Mouse (Mus musculus): ENCODE data around the gene Rpn1.
"Not testable (repeated sequence)": the region's sequence is repeated elsewhere in the genome, so short reads cannot be mapped to it uniquely, and the experiment has no call there.

The Rpn1 gene

GRCm38 (mm10) chr6:88119309-88119708 is 35.0 kb downstream of the Rpn1 start:
- DNase-seq (ENCODE audit: low spot score in 2 of 2) = no peak

GRCm38 (mm10) chr6:88120813-88121212 is 36.5 kb downstream of the Rpn1 start:
- no peak for DNase-seq (ENCODE audit: low spot score in 2 of 2)

DNA sequence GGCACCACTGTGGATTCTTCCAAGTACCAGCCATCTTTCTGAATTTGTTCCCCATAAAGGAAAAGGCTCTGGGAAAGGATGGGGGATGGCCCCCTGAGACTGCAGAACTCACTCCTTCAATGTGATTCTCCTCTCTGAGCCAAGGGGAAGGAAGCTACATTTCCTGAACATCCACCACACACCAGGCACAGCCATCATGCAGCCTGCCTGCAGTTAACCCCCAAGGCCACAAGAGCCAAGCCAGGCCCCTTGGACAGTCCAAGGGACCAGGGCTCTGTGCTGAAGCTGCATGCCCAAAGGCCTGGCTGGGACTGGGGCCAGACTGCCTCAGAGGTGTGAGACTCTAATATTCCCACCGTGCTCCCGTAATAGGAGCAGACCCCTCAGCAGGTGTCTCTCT is 37.5 kb downstream of the Rpn1 start:
- DNase-seq (ENCODE audit: low spot score in 2 of 2) = no peak

DNA sequence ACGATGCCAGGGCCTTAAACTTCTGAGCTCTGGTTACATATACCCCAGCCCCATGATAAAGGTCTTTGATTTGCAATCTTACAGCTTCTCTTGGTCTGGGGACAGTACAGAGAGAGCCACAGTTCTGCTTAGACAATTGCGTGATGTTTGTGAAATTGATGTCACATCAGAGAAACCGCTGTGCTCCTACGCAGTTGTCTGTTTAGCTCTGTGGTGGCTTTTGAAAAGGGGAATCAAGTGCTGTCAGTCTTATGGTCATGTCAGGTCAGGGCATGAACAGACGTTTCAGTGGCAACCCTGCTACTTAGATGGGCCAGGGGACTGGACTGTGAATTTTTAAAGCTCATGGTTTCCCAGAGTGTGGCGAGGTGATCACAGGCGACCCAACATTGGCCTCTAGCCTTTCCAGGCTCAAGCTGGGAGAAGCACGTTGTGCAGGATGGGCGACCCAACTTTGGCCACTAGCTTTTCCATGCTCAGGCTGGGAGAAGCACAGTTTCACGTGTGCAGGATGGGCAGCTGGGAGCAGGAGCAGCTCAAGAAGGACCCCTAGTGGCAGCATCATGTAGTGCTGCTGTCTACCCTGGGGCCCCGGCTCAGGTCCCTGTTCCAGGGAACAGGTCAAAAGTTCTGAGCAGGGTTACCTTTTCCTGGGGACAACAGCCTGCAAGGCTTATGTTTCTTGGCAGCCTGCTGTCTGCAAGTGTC is 39.0 kb downstream of the Rpn1 start:
- no peak for DNase-seq (ENCODE audit: low spot score in 2 of 2)

DNA sequence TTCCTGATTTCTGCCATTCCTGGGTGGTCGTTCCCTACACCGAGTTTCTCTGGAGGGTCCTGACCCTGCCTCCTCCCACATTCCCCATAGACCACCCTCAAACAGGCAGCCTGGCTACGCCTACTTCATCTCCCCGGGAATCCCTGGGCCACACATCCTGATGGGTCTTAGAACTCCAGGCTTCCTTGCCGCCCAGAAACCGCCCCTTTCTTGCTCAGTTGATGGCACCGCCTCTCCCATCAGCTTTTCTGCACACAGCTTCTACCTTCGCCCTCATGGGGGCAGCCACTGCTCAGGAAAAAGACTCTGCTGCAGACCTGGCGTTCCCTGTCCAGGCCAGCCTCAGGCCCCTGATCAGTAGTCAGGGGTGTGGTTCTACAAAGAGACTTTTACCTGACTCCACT is 39.6 kb downstream of the Rpn1 start:
- peak in 1 of 2 experiments; percentile 54 for DNase-seq (ENCODE audit: low spot score in 2 of 2)

DNA sequence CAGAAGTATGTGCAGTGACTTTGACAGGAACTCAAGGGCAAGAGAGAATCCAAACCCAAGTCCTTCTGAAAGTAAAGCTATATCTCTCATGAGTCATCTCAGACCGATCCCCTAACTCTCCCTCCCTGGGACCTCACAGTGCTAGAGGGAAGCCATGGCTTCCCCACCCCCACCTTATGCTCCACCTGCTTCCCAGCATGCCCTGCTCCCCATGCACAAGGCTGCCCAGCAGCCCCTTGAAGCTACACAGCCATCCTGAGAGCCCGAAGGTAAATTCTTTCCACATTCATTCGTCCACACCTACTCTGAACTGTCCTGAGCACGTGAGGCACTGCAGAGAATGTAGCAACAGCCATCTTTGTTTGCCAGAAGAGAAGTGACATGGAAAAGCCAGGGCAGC is 40.3 kb downstream of the Rpn1 start:
- DNase-seq (ENCODE audit: low spot score in 2 of 2) = no peak

DNA sequence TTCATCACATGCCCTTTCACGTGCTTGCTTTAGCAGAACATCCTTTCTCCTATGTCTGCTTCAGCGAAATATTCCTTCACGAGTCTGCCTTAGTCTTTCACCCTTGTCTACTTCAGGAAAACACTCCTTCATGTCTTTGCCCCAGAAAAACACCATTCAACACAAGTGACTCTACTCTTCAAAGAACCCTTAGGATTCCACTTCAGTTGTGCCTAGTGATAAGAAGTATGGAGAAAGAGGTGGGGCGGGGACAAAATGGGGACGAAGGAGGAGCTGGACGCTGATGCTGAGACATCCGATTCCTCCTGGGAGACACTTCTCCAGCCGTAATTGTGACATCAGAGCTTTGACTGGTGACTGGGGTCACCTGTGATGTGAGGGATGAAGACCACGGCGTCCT is 41.5 kb downstream of the Rpn1 start:
- DNase-seq (ENCODE audit: low spot score in 2 of 2) = not testable (repeated sequence)

GRCm38 (mm10) chr6:88131521-88131920 is 47.2 kb downstream of the Rpn1 start:
- no peak for DNase-seq (ENCODE audit: low spot score in 2 of 2)

DNA sequence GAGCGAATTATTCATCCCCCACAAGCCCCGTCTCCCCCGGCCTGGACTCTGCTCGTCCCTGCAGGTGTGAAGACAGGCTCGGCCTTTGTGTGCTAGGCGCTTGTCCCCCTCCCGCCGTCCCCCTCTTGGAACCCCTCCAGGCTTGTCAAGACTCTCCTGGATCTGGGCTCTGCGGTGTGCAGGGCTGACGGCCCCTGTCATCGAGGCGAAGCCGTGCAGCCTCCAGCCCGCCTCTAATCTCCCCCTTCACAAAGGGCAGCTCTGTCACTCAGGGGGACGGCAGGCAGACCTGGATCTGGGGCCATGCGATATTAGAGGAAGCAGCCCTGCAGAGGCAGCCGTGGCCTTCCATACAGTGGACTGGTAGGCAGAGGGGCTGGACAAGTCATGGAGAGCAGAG is 47.8 kb downstream of the Rpn1 start:
- DNase-seq (ENCODE audit: low spot score in 2 of 2) = no peak

GRCm38 (mm10) chr6:88133061-88133460 is 48.8 kb downstream of the Rpn1 start:
- no peak for DNase-seq (ENCODE audit: low spot score in 2 of 2)

GRCm38 (mm10) chr6:88133878-88134277 is 49.6 kb downstream of the Rpn1 start:
- no peak for DNase-seq (ENCODE audit: low spot score in 2 of 2)

DNA sequence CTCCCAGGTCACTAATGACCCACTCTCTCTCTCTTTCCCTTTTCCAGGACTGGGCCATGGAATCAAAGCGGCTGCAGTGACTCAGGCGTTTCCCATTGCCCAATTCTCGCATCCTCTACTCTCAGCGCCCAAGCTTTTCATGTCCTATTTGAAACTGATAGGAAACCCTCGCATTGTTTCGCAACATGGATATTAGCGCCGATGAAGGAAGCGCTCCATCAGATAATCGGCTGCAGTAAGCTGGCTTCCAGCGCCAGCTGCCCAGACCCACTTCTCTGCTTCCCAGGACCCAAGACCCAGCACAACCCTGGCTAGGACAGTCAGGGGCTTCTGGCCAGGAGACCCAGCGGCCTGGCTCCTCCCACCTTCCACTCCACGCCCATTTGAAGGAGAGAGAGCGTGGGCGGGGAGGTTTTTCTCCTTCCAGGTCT is 51.9 kb downstream of the Rpn1 start:
- no peak for DNase-seq (ENCODE audit: low spot score in 2 of 2)

DNA sequence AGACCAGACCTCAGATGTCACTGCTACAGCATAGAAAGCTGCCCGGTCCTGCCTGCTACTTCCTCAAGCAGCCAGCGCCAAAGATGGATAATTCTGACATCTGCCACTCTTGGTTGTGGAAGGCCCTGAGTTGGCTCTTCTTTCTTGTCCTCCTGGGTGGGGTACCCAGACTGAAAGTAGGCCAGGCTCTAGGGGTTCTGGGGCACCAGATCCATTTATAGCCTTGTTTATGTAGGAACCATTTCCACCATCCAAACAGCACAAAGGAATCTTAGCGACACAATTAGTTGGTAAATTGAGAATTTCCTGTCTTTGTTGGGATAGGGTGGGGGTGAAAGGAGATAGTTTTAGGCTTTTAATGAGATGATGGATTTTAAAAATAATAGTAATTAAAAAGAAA is 54.2 kb downstream of the Rpn1 start:
- no peak for DNase-seq (ENCODE audit: low spot score in 2 of 2)

DNA sequence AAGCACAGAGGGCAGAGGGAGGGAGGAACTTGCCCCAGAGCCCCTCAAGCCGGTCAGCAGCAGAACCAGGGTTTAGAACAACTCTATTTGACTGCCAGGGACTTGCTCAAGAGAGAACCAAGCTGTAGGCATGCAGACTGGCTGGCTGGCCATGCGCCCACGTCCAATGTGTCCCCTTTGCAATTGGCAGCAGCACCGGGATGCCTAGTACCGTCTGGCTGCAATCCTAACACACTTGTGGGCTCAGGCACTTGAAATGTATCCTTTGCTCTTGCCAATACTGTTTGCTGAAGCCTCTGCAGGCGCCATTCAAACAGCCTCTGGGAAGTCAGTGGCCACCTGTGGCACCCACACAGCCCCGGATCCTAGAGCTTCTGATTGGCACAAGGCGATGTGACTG is 56.0 kb downstream of the Rpn1 start:
- DNase-seq (ENCODE audit: low spot score in 2 of 2) = peak; percentile 68 to 72

DNA sequence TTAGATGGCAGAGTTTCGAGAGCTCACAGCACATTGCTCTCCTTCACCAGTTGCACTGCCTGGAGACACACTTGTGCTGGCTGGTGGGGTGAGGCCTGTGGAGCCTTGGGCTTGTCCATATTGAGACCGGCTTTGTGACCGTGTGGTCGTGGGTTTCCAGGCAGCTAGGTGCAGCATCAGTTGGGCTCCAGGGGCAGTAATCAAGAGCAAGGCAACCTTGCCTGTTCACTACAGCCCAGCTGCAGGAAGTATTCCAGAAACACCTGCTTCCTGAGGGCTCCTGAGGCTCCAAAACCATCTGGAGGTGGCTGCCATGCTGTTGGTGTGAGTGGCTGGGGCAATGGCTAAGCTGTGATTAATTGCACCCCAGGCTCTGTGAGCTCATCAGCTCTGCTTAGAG is 61.5 kb downstream of the Rpn1 start:
- no peak for DNase-seq (ENCODE audit: low spot score in 2 of 2)

DNA sequence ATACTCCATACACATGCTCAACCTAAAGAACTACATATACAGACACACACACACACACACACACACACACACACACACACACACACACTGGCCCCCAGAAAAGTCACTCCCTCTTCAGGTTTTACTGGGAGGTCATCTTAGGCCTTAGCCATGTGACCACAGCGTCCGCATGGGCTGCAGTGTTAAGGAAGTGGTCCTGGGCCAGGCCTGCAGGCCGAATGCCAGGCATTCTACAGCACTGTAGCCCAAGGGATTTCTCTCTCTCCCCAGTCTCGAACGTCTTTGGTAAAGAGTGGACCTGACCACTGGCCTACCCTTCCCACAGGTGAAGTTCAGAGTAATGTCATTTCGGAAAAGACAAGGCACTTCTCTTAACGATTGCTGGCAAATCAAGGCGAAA is 62.3 kb downstream of the Rpn1 start:
- DNase-seq (ENCODE audit: low spot score in 2 of 2) = no peak

GRCm38 (mm10) chr6:88147411-88148003 is 63.2 kb downstream of the Rpn1 start:
- DNase-seq (ENCODE audit: low spot score in 2 of 2) = peak; percentile 12 to 17

GRCm38 (mm10) chr6:88151335-88151734 is 67.1 kb downstream of the Rpn1 start:
- no peak for DNase-seq (ENCODE audit: low spot score in 2 of 2)

- DNase-seq (ENCODE audit: low spot score in 2 of 2) = no peak
Observed at GRCm38 (mm10) chr6:88152127-88152705, 67.9 kb downstream of the Rpn1 start.

- no peak for DNase-seq (ENCODE audit: low spot score in 2 of 2)
Observed at GRCm38 (mm10) chr6:88152979-88153378, 68.7 kb downstream of the Rpn1 start.

All from frontal cortex, postnatal 10 days (tissue).